ENCODE assay signal across 8 mouse cellular contexts in genomic region chr6:83459034-83459644, GRCm38 (mm10). TPM values are rescaled to one million over a fixed set of nuclear protein-coding genes. Genes with fewer than 3 reads are reported as not detected.
DNase-seq lines count a peak whose midpoint lies in the region; ATAC-seq and TF ChIP-seq lines count a peak whose summit lies in the region.

Tet3 (minus strand) TSS chr6:83459084.

- no peaks in the 10 kb centered on the region for H3K9me3 ChIP-seq in MEL (replicated peaks; ENCODE audit: insufficient read depth, low read length)
- no peaks in the 10 kb centered on the region for H3K9me3 ChIP-seq in hindbrain, embryonic 14.5 days (ENCODE audit: control insufficient read depth, low read length)

- peak in 1 of 2 experiments; percentile 16; a peak in 1 of 4 replicates for TF ChIP-seq EP300 in MEL (IDR thresholded peaks at IDR 0.05; ENCODE audit: low read depth in 1 of 2, low read length in 2 of 2)

- H3K79me2 ChIP-seq in MEL (ENCODE audit: control insufficient read depth, insufficient read depth, low read length, poor library complexity): peaks cover 30% of the 10 kb centered on the region

- ATAC-seq in hindbrain, embryonic 14.5 days (ENCODE audit: low FRiP score): no peak
- no peak for ATAC-seq in cerebellum, adult (ENCODE audit: insufficient number of reproducible peaks, low FRiP score, low TSS enrichment)

- TF ChIP-seq CTCF in MEL (IDR thresholded peaks at IDR 0.05 in 2 of 3, conservative IDR thresholded peaks at IDR 0.05 in 1 of 3; ENCODE audit: control insufficient read depth in 1 of 3, insufficient read depth in 1 of 3, low read depth in 2 of 3, low read length in 3 of 3, poor library complexity in 1 of 3, severe bottlenecking in 1 of 3): no peak

- no peak within 1 kb of the TSS for H3K27ac ChIP-seq in MEL (ENCODE audit: control insufficient read depth, low read depth, low read length)
- no peak within 1 kb of the TSS for H3K27ac ChIP-seq in hindbrain, embryonic 14.5 days

- H3K27me3 ChIP-seq in MEL (ENCODE audit: control insufficient read depth in 1 of 2, insufficient read depth in 2 of 2, low read length in 2 of 2): no peaks in the 10 kb centered on the region
- H3K27me3 ChIP-seq in hindbrain, embryonic 14.5 days (ENCODE audit: control insufficient read depth, insufficient read depth, low read length): no peaks in the 10 kb centered on the region

- 92% methylated on average over 4 of the region's 4 CpGs for WGBS in hindbrain, embryonic 14.5 days

- no peak for TF ChIP-seq POLR2A in MEL (IDR thresholded peaks at IDR 0.05; ENCODE audit: control insufficient read depth in 1 of 2, insufficient read depth in 1 of 2, low read depth in 1 of 2, low read length in 2 of 2, poor library complexity in 1 of 2)

- no peak within 1 kb of the TSS; a peak in 1 of 4 replicates for H3K4me3 ChIP-seq in MEL (ENCODE audit: control insufficient read depth in 1 of 2, insufficient read depth in 1 of 2, low read depth in 2 of 2, low read length in 2 of 2)
- no peak within 1 kb of the TSS for H3K4me3 ChIP-seq in hindbrain, embryonic 14.5 days (replicated peaks; ENCODE audit: low read length)

- H3K36me3 ChIP-seq in MEL (ENCODE audit: control insufficient read depth in 1 of 2, insufficient read depth in 2 of 2, low read length in 2 of 2): peaks cover 1 to 18% of the 10 kb centered on the region in 2 experiments; a peak in 2 of 4 replicates
- H3K36me3 ChIP-seq in hindbrain, embryonic 14.5 days (replicated peaks; ENCODE audit: control insufficient read depth, insufficient read depth): no peaks in the 10 kb centered on the region

- no peak for DNase-seq in MEL (ENCODE audit: low read depth, low spot score)
- no peak for DNase-seq in adrenal gland, adult 8-10 months
- DNase-seq in gastrocnemius, adult 18-20 months (ENCODE audit: low spot score): no peak
- no peak for DNase-seq in hindbrain, embryonic 14.5 days (ENCODE audit: low spot score)
- DNase-seq in lung, postnatal 36 days: peak; percentile 51
- DNase-seq in yolk sac, embryonic 10.5 days (ENCODE audit: low spot score): no peak
- DNase-seq in kidney, adult 8-10 months: no peak

- peaks cover 2 to 27% of the 10 kb centered on the region in 2 experiments for H3K4me1 ChIP-seq in MEL (ENCODE audit: control insufficient read depth in 1 of 2, insufficient read depth in 2 of 2, low read length in 2 of 2)
- peaks cover 14% of the 10 kb centered on the region for H3K4me1 ChIP-seq in hindbrain, embryonic 14.5 days (replicated peaks; ENCODE audit: control insufficient read depth, insufficient read depth, low read length)

- no peak within 1 kb of the TSS for H3K4me2 ChIP-seq in hindbrain, embryonic 14.5 days (replicated peaks)

- no peak for TF ChIP-seq RAD21 in MEL (IDR thresholded peaks at IDR 0.05; ENCODE audit: low read depth, low read length)

- peak within 1 kb of the TSS; percentile 75 for H3K9ac ChIP-seq in MEL (ENCODE audit: control insufficient read depth, low read depth, low read length, poor library complexity, severe bottlenecking)
- H3K9ac ChIP-seq in hindbrain, embryonic 14.5 days: no peak within 1 kb of the TSS

TF ChIP-seq in MEL, 35 proteins besides CTCF, POLR2A, EP300 and RAD21:
- TF ChIP-seq ZNF384 (IDR thresholded peaks at IDR 0.05; ENCODE audit: low read depth, low read length) (peak; percentile 56; the same call in 1 of the 2 replicates), NRF1 (IDR thresholded peaks at IDR 0.05; ENCODE audit: insufficient read depth, low read depth, low read length, poor library complexity, severe bottlenecking) (no peak), ZKSCAN1 (IDR thresholded peaks at IDR 0.05; ENCODE audit: low read depth, low read length) (no peak), MAX (IDR thresholded peaks at IDR 0.05; ENCODE audit: low read length) (no peak)

RNA-seq across cellular contexts. Expression of gene Tet3, which starts in this region (rescaled TPM):
- total RNA-seq in MEL (2012; rRNA removed): 11.0 and 11.6 TPM in 2 replicates
- 10 to 100 TPM; 22.9 to 35.3 TPM for polyA plus RNA-seq in MEL (2012; ENCODE audit: insufficient read depth in 1 of 2, insufficient read length in 2 of 2, low read depth in 1 of 2, low replicate concordance in 2 of 2, missing spikeins in 1 of 2)
- total RNA-seq in adrenal gland, adult 8-10 months (2022): 10 to 100 TPM; 24.3 to 40.5 (median 35.3) TPM
- total RNA-seq in gastrocnemius, adult 18-20 months (2021): 10 to 100 TPM; 10.9 to 13.4 TPM
- 43.6 and 52.2 TPM in 2 replicates for polyA plus RNA-seq in hindbrain, embryonic 14.5 days (2014; fragmentation: Nextera tagmentation; extraction: Ambion mirVana)
